Mouse (Mus musculus) left cerebral cortex, postnatal 25 days (tissue): ENCODE measurements around the gene Ctdnep1. TPM values are rescaled to one million over a fixed set of nuclear protein-coding genes. Genes with fewer than 3 reads are reported as not detected.
"Not testable (repeated sequence)": the region's sequence is repeated elsewhere in the genome, so short reads cannot be mapped to it uniquely, and the experiment has no call there.

Source experiments
- DNase-seq, 2 experiments: peaks; one replicate each; pipeline ENCODE4 v3.0.0; 2022; ENCODE audit warnings: low spot score in 2 of 2, mixed read lengths in 1 of 2
- intact Hi-C: fragments of 180-260 bp; cut with DNase I; formaldehyde crosslinking; loops from one replicate; pipeline ENCODE4 v1.15.1; 2025
- total RNA-seq, 2 experiments: library from RNA; stranded (reverse); gene quantifications; 2 replicates each; pipeline ENCODE4 v1.2.3; 2021

The Ctdnep1 gene
- total RNA-seq, 2 experiments from 2014 or later: 117 to 129 TPM

DNA sequence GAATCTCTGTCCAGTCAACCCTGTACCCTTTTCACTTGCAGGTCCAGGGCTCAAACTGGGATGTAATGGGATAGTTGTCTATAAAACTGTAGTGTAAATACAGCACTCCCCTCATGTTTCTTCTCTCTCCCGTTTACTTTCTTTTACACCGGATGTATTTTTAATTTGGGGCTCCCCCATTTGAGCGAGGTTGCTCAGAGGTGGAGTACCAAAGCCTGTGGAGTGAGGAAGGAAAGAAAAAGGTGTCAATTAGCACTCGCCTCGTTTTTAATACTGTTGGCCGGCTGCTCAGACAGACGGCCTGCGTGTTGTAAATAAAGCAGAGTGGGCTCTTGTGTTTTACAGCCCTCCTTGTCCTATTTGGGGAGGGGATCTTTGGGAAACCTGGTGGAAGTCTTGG is 18.7 kb downstream of the Ctdnep1 start:
- DNase-seq: no peak
- intact Hi-C loops: loop anchor here (1.0 to 5.0 kb wide), 2 partner anchors 22 to 213 kb away; partner anchors contain the start of gene Slc16a11

GRCm38 (mm10) chr11:70000396-70000898 is 19.5 kb downstream of the Ctdnep1 start, which contains the start of gene Dvl2:
Dvl2 (plus strand) TSS chr11:70000595.
- intact Hi-C loops: loop anchor here (1.0 to 5.0 kb wide), 2 partner anchors 21 to 212 kb away; partner anchors contain the start of gene Slc16a11
- DNase-seq: peak; percentile 92 to 96

GRCm38 (mm10) chr11:70001159-70001558 is 20.2 kb downstream of the Ctdnep1 start:
- DNase-seq: no peak
- intact Hi-C loops: loop anchor here (5.0 kb wide), 1 partner anchor 211 kb away; the partner anchor contains the start of gene Slc16a11

- intact Hi-C loops: loop anchor here (5.0 kb wide), 1 partner anchor 210 kb away; the partner anchor contains the start of gene Slc16a11
- no peak for DNase-seq
These were observed 20.9 kb downstream of the Ctdnep1 start for GRCm38 (mm10) chr11:70001865-70002264.

DNA sequence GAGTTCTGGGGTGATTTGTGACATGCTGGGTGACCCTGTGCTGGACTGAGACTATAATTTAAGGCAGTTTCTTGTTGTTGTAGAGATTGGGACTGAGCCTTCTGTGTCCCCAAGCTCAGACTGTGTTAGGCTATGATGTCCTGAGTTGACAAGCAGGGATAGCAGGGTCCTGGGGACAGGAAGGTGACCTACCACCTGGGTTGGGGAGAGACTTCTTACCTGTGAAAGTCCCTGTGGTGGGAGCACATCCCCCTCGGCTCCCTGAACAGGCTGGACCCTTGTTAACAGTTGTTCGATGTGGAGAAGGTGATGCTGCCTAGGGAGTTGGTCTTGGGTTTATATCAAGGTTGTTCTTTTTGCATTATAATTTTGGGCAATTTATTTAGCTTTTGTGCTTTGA is 21.5 kb downstream of the Ctdnep1 start:
- DNase-seq: no peak
- intact Hi-C loops: loop anchor here (5.0 kb wide), 1 partner anchor 210 kb away; the partner anchor contains the start of gene Slc16a11

DNA sequence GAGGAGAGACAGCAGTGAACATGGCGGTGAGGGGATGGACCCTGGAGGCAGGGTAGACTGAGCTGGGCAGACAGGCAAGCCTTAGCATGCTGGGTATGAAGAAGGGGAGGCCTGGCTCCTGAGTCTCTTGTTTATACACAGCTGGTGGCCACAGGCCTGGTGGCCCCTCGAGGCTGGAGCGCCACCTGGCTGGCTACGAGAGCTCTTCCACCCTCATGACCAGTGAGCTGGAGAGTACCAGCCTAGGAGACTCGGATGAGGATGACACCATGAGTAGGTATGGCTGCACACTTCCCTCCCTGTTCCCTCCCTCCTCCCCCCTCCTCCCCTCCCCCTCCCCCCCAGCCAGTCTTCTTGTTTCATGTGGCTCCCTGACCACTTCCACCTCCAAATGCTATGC is 24.6 kb downstream of the Ctdnep1 start:
- DNase-seq: no peak
- intact Hi-C loops: no loop called here

DNA sequence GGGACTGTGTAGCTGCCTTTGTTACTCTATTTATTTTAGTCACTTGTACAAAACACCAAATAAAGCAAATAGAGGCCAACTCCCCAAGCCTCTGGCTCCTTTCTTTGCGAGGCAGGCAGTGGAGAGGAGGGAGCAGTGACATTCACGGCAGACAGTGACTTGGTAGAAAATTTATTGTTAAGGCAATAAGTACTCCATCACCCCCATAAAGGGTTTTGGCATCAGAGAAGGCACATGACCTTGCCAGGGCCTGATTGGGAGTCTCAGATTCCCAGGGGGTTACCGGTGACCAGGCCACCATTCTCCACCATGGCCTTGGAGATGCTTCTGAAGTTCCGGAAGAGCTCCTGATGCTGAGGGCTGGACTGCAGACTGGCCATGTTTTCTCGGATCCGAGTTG is 29.1 kb downstream of the Ctdnep1 start:
- intact Hi-C loops: no loop called here
- DNase-seq: no peak

DNA sequence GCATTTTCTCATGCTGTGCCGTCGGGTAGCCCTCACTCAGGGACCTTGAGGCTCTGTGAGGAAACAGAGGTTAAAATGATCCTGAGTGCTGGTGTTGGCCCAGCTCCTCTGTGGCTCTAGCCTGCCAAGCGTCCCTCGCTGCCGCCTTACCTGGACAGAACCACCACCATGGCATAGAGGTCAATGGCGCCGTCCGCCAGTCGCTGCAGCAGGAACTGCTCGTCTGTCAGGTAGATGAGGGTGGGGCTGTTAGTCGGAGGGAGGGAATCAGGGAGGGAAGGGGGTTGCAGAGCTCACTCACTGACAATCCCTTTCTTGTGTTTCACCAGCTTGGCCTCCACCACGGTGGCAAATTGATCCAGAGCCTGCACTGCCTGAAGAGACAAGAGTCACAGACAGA is 29.6 kb downstream of the Ctdnep1 start:
- no peak for DNase-seq
- intact Hi-C loops: no loop called here

- DNase-seq: no peak
- intact Hi-C loops: no loop called here
These were observed 30.0 kb downstream of the Ctdnep1 start for GRCm38 (mm10) chr11:70010961-70011360.

DNA sequence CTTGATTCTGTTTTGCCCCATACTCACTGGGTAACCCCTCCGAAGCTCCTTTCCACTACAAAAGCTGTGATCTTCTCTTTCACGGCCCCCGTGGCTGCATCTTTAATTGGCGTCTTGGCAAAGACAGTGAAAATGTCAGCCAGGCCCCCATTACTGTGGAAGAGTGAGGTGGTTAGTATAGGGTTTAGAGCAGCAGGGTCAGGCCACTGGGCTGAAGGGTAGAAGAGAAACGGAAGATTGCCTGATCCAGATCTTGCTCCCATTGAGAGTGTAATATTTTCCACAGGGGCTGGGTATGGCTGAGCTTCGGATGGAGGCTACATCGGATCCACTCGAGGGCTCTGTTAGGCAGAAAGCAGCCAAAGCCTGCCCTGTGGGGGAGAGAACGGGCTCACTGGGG is 32.0 kb downstream of the Ctdnep1 start:
- intact Hi-C loops: no loop called here

DNA sequence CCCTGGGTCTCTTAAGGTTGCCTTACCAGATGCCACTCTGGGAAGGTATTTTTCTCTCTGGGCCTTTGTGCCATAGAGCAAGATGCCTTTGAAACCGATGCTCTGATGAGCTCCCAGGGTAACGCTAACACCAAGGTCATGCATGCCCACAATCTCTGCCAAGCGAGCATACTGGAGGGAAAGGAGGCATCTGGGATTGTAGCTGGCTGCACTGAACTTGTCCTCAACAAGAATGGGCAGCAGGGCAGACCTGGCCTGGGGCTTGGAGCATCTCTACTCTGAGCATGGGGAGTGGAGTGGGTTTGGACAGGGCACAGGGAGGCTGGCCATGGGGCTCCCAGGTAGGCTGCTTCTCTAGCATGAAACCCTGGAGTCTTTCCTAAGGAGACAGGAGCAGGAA is 32.5 kb downstream of the Ctdnep1 start:
- intact Hi-C loops: no loop called here
- no peak for DNase-seq

More for the DNA sequence above, 32.0 kb downstream of the Ctdnep1 start:
- DNase-seq: no peak

DNA sequence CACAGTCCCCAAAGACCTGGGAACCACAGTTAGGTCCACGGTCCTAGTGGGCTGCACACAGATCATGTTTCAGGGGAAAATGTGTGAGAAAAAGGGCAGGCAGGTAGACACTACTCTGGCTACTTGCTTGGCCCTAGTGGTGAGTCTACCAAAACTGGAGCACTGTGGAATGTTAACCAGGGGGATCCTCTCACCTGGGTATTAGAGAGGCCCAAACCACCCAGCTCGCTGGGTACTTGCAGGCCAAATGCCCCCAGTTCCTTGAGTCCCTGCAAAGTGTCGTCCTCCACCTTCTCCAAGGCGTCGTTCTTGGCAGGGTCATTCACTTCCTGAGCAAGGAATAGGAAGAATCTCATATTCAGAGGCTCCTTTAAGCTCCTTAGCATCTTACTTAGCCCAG is 33.1 kb downstream of the Ctdnep1 start:
- intact Hi-C loops: no loop called here
- DNase-seq: no peak

DNA sequence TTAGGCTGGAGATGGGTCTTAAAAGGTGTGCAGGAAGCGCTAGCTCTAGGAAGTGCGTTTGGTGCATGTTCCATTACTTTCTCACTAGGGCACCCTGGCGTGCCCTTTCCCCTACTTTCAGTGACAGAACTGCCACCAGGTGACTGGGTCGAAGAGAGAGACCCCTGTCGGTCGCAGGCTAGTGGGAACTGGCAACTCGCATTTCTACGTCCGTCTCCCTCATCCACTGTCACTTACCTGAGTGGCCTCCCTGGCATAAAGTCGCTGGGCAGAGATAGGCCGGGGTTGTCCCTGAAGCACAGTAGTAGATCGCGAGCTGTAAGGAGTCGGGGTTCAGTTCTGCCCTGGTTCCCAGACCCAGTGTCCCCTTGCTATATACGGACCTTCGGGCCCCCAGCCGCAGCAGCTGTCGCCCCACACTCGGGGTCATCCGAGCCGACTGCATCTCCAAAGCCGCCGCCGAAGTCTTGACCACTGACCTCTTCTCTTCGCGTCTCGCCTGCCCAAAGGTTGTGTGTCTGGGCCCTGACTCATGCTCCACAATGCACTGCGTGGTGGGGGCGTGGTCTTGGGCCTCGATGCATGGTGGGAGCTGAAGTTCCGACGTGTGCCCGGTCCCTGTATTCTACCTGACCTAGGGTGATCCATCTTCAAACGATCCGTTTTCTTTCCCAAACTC is 34.1 kb downstream of the Ctdnep1 start, which contains the start of gene Acadvl:
Gene Acadvl, minus strand, starts transcription at position 532 of the 679 bp plus-strand sequence.
- DNase-seq: peak; percentile 89 to 93
- intact Hi-C loops: no loop called here

DNA sequence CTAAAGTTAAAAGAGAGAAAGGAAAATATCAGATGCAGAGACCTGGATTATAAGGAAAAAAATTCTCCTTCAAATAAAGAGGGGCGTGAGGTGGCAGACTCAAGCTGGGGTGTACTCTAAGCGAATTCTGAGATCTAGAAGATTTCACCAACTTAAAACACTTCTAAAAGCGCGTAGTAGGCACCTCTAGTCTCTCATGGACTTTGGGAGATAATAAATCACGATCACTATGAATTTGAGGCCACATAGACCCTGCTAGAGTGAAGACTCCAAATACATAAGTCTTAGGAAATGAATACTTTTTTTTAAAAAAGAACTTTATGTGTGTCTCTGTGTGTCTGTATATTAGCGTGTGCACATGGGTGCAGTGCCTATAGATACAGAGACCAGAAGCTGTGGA is 34.7 kb downstream of the Ctdnep1 start:
- no peak for DNase-seq
- intact Hi-C loops: no loop called here

DNA sequence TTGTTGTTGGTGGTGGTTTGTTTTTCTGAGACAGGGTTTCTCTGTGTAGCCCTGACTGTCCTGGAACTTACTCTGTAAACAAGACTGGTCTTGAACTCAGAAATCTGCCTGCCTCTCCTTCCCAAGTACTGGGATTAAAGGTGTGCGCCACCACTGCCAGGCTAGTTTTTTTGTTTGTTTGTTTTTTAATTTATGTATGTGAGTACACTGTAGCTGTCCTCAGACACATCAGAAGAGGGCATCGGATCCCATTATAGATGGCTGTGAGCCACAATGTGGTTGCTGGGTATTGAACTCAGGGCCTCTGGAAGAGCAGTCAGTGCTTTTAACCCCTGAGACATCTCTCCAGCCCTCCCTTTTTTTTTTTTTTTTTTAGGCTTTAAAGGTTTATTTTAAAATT is 35.2 kb downstream of the Ctdnep1 start:
- intact Hi-C loops: not testable (repeated sequence)

GRCm38 (mm10) chr11:70016669-70017068 is 35.7 kb downstream of the Ctdnep1 start, which contains the start of gene Dlg4:
Dlg4 (plus strand) TSS chr11:70016942.
- DNase-seq: no peak
- intact Hi-C loops: no loop called here

More for the DNA sequence above, 35.2 kb downstream of the Ctdnep1 start:
- not testable (repeated sequence) for DNase-seq

DNA sequence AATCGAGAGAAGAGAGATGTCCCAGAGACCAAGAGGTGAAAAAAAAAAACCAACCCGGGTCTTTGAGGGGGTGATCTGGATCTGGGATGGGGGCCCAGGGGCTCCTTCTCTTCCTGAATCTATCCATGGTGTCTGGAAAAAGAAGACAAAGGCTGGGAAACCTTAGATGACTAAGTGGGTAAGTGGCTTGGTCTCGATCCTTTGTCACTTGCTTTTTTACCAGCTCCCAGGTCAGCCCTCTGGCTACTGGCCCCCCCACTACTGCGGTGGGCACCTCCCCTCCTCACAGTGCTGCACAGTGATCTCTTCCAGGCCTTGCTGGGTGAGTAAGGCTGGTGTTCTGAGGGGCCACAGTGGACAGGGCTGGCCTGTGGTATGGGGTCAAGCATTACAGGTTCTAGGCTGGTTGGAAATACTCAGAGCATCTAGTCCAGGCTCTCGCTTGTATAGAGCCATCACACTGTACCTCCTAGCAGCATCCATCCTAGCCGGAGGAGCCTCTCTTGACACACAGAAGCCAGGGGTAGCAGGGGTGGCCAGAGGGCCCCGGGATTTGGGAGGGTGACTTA is 36.3 kb downstream of the Ctdnep1 start:
- no peak for DNase-seq
- intact Hi-C loops: no loop called here

GRCm38 (mm10) chr11:70018131-70018990 is 37.4 kb downstream of the Ctdnep1 start:
- DNase-seq: peak; percentile 56 to 77
- intact Hi-C loops: no loop called here

DNA sequence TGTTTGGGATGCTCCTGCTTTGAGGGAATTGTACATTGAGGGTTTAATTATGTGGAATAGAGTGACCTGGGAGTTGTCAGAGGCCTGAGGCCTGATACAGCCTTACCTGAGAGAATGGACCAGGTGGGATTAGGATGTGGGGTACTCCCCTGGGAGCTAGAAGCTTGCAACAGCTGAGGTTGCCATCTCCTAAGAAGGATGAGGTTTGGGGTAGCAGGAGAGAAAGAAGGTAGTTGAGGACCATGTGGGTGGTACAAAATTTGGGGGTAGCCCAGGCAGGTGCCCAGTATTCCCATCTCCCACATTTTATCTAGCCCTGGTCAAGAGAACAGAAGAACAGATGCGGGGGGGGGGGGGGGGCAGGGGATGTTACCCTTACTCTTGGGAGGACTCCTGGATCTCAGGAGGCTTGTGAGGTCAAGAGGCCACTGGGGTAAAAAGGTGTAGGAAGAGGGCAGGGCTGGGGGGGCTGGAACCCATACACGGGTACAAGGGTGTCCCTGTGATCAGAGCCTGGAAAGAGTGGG is 38.6 kb downstream of the Ctdnep1 start:
- DNase-seq: no peak
- intact Hi-C loops: no loop called here
